Mouse (Mus musculus) adrenal gland, adult (tissue): Measurements from ENCODE around the gene Foxp1.

Experiments used
- DNase-seq, 2 experiments: peaks; one replicate each; pipeline ENCODE4 v3.0.0; 2022 to 2023; ENCODE audit warnings: low spot score in 1 of 2; ENCODE audit not compliant: inconsistent age in 2 of 2

Foxp1 gene

GRCm38 (mm10) chr6:99300235-99300634, 222.3 kb downstream of the Foxp1 start:
- no peak for DNase-seq

DNA sequence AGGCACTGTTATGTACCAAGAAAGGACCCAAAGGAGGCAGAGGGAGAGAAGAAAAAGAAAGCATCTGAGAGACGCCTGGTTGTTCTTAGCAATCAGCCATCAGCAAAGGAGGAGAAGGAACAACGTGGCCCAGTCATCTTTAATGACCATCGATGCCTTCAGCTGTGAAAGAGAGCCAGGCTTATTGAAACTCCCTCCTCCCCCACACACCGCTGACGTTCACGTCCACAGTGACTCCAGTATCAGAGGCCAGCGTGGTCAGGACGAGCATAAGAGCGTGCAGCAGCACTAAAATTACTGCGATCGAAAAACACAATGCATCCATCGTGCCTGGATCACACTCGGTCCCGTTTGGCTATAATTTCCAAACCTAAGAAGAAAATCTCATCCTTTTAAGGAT, 223.3 kb downstream of the Foxp1 start:
- no peak for DNase-seq

DNA sequence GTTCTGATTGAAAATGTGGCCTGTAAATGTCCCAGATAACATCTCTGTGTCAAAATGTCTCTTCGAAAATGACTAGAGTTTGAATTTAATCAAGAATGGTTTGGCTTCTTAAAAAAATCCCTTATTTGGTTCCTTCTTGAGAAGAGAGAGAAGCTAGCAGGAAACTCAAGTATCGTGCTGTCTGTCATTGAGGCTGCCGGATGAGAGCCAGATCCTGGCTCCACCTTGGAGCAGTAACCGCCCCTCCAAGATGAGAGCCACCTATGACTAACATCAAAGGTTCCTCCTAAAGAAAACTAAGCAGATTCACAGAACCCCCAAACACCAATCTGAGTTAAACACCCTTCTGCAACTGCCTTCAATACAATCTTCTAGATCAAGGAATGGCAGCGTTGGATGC, 225.0 kb downstream of the Foxp1 start:
- no peak for DNase-seq

DNA sequence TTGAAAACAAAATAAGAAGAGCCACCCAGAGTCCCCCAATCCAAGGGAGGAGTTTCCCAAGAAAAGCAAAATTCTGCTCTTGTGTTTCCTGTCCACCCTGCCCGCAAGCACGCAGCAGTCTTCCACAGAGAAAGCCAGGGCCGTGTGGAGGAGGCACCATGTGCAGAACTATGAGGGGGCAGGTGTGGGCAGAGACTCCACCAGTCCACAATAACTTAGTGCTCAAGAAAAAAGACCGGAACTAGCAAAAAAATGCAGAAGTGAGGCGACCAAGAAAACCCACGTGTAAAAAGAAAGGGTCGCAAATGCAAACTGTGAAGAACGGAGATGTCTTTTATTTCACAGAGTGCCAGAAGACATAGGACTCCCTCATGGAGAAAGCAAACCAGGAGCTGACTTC, 227.0 kb downstream of the Foxp1 start:
- no peak for DNase-seq

DNA sequence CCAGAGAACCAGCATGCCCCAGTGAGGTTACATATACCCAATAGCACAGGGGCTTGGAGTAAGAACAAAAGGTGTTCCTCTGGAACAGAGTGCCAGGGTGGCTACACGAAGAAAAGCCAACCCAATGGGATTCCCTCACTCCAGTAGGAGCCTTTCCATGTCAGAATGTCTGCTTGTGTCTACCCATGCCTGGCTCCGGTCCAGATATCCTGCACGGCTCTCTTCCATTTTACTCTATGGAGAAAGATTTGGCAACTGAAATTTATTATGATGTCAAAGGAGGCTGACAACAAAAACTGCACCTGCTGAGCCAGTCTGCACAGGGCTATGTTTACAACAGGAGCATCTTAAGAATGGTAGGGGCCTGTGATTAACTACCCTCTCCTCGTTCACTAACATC, 233.3 kb downstream of the Foxp1 start:
- DNase-seq: no peak

DNA sequence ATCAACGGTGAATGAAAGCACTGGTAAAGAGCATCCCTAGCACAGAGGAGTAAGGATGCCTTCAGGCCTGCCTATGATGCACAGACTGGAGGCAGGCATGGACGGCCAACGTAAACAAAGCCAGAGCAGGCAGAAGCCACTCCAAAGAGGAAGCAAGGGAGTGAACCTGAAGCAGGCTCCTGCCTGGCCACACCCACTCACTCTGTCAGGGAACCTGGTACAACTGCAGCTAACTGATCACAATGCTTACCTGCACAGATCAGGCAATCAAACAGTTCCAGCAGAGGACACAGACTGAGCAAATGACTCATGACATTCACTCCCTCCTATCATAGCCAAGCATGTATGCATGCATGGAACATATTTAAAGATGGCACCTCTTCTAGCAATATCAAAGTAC, 237.5 kb downstream of the Foxp1 start:
- no peak for DNase-seq

- DNase-seq: no peak
Observed at GRCm38 (mm10) chr6:99284019-99284418, 238.5 kb downstream of the Foxp1 start.

- no peak for DNase-seq
Observed at GRCm38 (mm10) chr6:99282866-99283657, 239.5 kb downstream of the Foxp1 start.

DNA sequence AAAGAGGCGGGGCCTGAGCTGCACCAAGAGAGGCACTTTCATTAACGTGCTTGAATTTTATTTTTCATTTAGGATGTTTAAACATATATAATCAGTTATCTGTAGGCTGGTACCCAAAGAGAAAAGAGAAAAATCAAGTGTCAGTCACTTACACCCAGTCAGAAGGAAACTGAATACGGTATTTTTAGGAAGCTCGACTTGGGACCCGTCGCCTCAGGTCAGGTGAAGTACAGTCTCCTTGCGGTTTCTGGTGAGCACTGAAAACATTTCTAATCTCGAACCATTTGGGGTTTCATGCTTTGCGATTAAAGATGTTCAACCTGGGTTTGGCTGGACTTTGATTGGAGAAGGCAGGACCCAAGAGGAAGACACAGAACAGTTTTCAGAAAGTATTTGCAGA, 241.1 kb downstream of the Foxp1 start:
- no peak for DNase-seq

DNA sequence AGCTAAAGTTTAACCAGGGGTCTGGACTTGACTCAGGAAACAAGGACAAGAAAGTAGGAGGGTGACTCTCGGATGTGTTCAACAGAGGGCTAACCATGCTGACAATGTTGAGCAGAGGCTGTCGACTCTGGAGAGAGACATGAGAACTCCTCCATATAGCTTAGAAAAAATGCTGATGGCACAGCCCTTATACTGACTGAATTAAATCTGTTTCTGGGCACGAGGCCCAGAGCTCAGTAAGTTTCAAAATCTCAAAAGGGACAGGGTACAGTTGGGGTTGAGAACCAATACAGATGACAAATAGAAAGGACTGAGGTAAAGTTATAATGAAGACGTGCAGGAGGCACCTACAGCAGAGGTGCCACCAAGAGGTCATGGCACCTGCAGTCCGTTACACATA, 241.9 kb downstream of the Foxp1 start:
- no peak for DNase-seq

GRCm38 (mm10) chr6:99277251-99277650, 245.3 kb downstream of the Foxp1 start:
- DNase-seq: no peak

- DNase-seq: no peak
Observed at GRCm38 (mm10) chr6:99276297-99276653, 246.2 kb downstream of the Foxp1 start.

GRCm38 (mm10) chr6:99275381-99276296, 246.9 kb downstream of the Foxp1 start:
- no peak for DNase-seq

GRCm38 (mm10) chr6:99274667-99275066, 247.9 kb downstream of the Foxp1 start:
- DNase-seq: no peak

DNA sequence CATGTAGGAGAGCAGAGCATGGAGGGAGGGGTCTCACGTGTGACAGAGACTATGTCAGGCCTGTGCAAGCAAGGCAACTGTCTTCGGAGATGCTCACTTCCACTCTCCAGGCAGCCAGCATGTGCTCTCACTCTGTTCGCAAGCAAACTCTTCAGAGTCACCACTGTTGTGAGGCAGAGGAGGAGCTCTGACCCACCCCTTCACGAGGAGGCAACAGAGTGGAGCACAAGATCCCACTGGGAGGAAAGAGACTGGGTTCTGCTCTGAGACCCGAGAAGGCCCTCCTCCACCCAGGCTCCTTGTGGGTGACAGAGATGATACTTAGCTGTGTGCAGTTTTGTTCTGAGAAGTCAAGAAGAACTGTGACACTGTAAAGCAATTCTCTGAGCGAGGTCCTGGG, 248.3 kb downstream of the Foxp1 start:
- DNase-seq: no peak

DNA sequence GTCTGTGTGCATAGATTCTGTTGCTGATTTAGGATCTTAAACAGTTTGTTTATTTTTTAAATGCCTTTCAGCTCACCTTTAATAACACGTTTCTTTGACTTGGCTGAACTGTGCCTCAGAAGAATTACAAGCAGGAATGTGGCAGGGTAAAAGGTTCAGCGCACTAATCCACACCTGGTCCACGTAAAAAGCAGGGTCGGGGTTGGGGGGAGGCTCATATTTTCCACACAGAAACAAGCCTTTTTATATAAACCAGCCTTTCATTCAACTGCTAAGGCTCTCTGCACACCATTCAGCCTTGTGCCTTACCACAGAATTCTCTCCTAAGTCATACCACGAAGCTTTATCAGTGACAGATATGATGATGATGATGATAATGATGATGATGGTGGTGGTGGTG, 249.3 kb downstream of the Foxp1 start:
- DNase-seq: no peak

- DNase-seq: no peak
Observed at GRCm38 (mm10) chr6:99272174-99272573, 250.3 kb downstream of the Foxp1 start.

DNA sequence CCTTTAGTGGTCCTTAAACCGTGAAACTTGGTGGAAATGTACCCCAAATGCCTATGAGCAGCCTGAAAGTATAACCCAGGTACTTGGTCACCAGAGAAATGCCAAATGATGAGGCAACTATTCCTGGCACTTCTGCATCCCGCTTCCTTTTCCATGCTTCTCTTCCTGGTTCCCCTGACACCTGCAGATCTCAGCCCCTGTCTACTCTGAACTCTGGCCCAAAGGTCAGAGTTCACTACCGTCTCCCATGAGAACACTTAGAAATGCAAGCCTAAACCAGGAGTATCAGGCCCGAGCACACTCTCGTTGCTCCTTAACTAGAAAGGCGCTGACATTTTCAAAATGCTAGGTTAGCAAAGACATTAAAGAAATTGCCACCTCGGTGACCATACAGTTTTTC, 250.8 kb downstream of the Foxp1 start:
- DNase-seq: no peak

- DNase-seq: no peak
Observed at GRCm38 (mm10) chr6:99269921-99270320, 252.6 kb downstream of the Foxp1 start.

DNA sequence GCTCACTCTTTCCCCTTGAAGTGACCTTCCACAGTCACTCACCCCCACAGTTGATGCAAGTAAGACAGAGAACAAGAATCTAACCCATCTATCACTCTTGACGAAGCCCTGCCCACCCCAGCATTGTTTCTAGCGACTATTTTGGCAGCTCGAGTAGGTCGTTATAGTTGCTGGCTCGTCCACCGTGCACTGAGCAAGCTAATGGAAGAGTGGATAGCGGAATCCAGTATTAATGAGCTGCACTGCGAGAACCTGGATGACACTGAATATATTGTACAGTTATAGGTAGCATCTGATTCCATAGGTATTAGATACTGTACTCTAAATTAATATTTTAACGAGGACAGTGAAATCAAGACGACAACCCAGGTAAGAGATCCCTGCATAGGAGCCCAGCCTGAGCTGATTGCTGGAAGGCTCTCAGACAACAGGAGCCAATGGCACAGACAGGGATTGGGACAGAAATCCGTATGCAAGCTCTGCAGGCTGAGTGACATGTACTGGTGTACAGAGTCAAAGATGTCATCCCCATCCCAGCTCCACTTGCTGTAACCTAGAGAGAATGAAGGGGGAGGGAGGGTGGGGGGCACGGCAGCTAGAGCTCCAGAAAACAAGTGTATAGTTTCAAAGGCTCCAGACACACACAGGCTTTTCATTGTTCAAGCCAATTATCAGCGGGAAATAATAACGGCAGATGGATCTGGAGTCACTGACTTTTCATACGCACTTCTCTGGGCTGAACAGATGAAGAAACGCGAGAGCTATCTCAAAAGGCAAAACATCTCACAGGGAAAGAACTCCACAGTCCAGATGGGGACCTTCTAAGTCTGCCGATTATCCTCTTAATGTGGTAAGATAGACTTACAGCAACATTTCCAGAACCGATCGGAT, 254.1 kb downstream of the Foxp1 start:
- no peak for DNase-seq

DNA sequence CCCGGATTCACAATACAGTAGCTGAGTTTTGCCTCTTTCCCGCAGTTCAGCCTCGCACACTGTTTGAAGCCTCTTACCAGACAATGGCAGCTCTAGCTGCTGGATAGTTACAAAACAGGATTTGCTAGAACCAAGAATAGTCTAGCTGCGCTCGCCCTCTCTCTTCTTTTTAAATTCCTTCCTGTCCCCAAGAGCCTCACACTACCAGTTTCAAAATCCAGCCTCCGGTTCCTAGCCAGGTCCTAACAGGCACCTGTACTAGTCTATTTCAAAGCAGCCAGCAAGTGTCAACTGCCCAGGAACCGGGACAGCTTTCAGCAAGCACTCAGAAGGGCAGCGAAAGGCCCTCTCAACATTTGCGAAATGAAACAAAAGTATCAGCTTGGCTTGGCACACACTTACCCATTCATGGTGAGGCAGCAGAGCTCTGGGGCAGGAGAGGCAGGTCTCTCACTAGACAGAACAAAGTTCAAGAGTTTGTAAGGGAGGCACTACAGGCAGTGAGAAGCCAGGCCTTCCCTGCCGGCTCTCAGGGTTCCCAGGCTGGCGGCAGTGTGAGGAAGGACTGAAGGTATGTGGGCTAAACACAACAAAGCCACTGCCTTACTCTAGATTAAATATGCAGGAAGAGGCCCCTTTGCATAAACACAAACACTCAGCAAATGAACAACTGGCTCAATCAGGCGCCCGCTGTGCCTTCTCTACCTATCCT, 256.4 kb downstream of the Foxp1 start:
- DNase-seq: peak in 1 of 2 experiments; percentile 42
